Mouse (Mus musculus) brain, embryonic 14.5 days (tissue): ENCODE measurements around the gene Rreb1.

ENCODE experiments used
- CTCF ChIP-seq: fragments of 200-500 bp; IDR thresholded peaks from 2 replicates; pipeline ENCODE4 v1.5.1; 2012; ENCODE audit warnings: inconsistent platforms, mild to moderate bottlenecking, moderate library complexity, borderline replicate concordance; ENCODE audit not compliant: insufficient read depth, insufficient read length; ENCODE audit errors: extremely low read depth
- POLR2A ChIP-seq: fragments of 200-500 bp; IDR thresholded peaks from 2 replicates; pipeline ENCODE4 v1.6.1; 2012; ENCODE audit warnings: mild to moderate bottlenecking, inconsistent platforms, borderline replicate concordance; ENCODE audit not compliant: poor library complexity, insufficient read depth, insufficient read length, severe bottlenecking; ENCODE audit errors: extremely low read depth

DNA sequence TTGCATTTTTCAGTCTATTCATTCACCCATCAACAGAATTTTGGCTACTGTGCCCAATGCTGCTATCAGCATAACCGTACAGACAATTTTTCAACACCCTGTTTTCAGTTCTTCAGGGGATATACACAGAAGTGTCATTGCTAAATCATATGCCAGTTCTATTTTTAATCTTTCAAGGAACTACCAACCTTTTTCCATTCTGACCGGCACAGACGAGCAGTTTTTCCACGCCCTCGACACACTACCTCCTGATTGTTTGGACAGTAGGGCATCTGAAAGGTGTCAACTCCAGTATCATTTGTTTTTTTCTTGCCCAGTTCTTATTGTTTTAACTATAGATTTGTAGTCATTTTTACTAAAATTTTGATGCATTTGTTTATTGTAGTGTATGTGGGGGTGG is 25.8 kb downstream of the Rreb1 start:
- no peak for TF ChIP-seq POLR2A
- TF ChIP-seq CTCF, result no peak
